Mouse (Mus musculus) olfactory bulb, adult 2 months (tissue): Measurements from ENCODE around the gene Szt2.

Experiments used
- CTCF ChIP-seq: fragments of 200-500 bp; IDR thresholded peaks from 2 replicates; pipeline ENCODE4 v1.5.1; 2012; ENCODE audit warnings: low read depth, mild to moderate bottlenecking, low read length, moderate library complexity; ENCODE audit not compliant: insufficient read depth
- POLR2A ChIP-seq: fragments of 200-500 bp; IDR thresholded peaks from 2 replicates; pipeline ENCODE4 v1.6.1; 2012; ENCODE audit warnings: mild to moderate bottlenecking, low read depth, low read length, moderate library complexity; ENCODE audit not compliant: insufficient read depth

DNA sequence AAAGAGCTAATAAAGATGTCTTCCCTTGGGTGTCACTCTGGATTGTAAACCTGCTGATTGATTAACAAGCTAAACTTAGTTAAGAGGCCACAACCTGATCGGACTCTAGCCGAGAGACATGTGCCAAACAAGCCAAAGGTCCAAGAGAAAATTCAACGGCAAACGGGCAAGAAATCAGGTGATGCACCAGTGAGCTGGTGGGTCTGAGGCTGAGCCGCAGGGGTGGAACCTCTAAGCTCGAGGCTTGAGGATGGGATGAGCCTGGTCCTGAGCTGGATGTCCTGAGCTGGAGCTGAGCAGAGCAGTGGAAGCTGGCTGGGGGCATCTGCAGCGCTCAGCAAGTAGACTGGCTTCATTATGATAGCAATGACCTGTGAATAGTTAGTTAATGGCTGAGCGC lies 51.6 kb downstream of the Szt2 start:
- TF ChIP-seq POLR2A, result no peak
- TF ChIP-seq CTCF, result no peak
